Mouse (Mus musculus) stomach, embryonic 15.5 days (tissue): ENCODE data around the gene Grap2. TPM values are rescaled to one million over a fixed set of nuclear protein-coding genes. Genes with fewer than 3 reads are reported as not detected.

Experiments used
- ATAC-seq: fragments of 200-750 bp; cut with Nextera tagmentation; 2 replicates; pipeline ENCODE4 v1.8.0; 2017; ENCODE audit warnings: low read depth, moderate number of reproducible peaks, moderate TSS enrichment; ENCODE audit not compliant: insufficient read depth, low FRiP score
- H3K27ac ChIP-seq: fragments of 300-500 bp; sonication (generic); 2 replicates; pipeline ENCODE4 v1.5.1; 2015; ENCODE audit warnings: mild to moderate bottlenecking, inconsistent platforms
- H3K27me3 ChIP-seq: fragments of 300-500 bp; sonication (generic); replicated peaks from 2 replicates; pipeline ENCODE4 v1.6.1; 2015; ENCODE audit warnings: inconsistent platforms
- H3K36me3 ChIP-seq: fragments of 300-500 bp; sonication (generic); 2 replicates; pipeline ENCODE4 v1.6.1; 2015; ENCODE audit warnings: inconsistent platforms
- H3K4me1 ChIP-seq: fragments of 300-500 bp; sonication (generic); 2 replicates; pipeline ENCODE4 v1.6.1; 2015; ENCODE audit warnings: inconsistent platforms
- H3K4me2 ChIP-seq: fragments of 300-500 bp; sonication (generic); 2 replicates; pipeline ENCODE4 v1.6.1; 2015; ENCODE audit warnings: mild to moderate bottlenecking, inconsistent platforms
- H3K4me3 ChIP-seq: fragments of 300-500 bp; sonication (generic); replicated peaks from 2 replicates; pipeline ENCODE4 v1.5.1; 2015; ENCODE audit warnings: inconsistent platforms
- H3K9ac ChIP-seq: fragments of 300-500 bp; sonication (generic); 2 replicates; pipeline ENCODE4 v1.6.1; 2015; ENCODE audit warnings: inconsistent platforms
- H3K9me3 ChIP-seq: fragments of 300-500 bp; sonication (generic); 2 replicates; pipeline ENCODE4 v1.6.1; 2016; ENCODE audit warnings: inconsistent platforms
- WGBS: fragments of 180-500 bp; shearing (Covaris S2); methylation state at CpG from one replicate; pipeline ENCODE4 v1.1.7; 2015; 5-methylcytosine and 5-hydroxymethylcytosine counted together
- polyA plus RNA-seq: library from polyadenylated mRNA; unstranded; fragments of >200 nt; fragmentation: Nextera tagmentation; extraction: Ambion mirVana; gene quantifications from 2 replicates; pipeline ENCODE4 v1.2.1, GENCODE M21; 2015

Gene Grap2
- polyA plus RNA-seq, 1 experiment from 2014 or later, result 1.3 TPM

DNA sequence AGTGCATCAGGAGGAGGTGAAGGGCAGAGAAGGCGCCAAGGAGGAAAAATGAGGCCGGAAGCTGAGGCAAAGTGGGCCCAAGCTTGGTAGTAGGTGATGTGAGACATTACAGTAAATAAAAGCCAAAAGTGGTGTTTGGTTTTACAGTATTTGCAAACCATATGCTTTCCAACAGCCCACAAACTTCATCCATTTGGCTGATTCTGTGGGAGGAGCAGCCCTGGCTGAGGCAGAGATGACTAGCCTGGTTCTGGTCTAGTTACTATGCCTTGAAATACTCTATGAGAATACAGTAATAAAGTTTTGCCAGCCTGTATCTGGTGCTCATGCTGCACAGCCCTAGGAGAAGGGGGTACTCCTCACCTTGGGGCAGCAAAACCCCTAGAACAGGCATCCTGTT, 78.0 kb downstream of the Grap2 start:
- no peak for ATAC-seq
- H3K27ac ChIP-seq, result no peak overlapping the region
- no peak overlapping the region for H3K4me3 ChIP-seq
- 0 out of 2 replicates have a peak, but pooled peaks cover 5% of the 10 kb centered on the region for H3K4me1 ChIP-seq
- no peak overlapping the region for H3K9ac ChIP-seq
- 67% methylated on average over 2 of the region's 2 CpGs for WGBS
- H3K36me3 ChIP-seq, result no peaks in the 10 kb centered on the region
- no peaks in the 10 kb centered on the region for H3K9me3 ChIP-seq
- H3K27me3 ChIP-seq, result no peaks in the 10 kb centered on the region
- H3K4me2 ChIP-seq, result no peak overlapping the region

DNA sequence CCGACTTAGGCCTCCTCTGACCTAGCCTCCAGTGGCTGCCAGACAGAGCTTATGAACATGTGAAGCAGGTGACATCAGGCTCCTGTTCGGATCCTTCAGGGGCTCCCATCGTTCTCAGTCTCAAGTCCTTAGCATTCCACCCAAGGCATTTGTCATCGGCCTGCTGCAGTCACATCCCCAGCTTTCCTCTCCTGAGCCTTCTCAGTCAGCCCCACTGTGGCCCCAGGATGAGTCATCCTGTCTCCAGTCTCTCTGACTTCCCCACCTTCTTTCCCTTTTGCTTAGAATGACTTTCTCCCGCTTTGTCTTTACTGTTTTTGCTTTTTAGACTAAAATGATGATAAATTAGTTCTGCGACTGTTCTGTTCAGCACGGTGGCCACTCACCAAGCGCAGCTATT, 81.5 kb downstream of the Grap2 start:
- 63% methylated on average over 8 of the region's 8 CpGs for WGBS
- no peak for ATAC-seq

DNA sequence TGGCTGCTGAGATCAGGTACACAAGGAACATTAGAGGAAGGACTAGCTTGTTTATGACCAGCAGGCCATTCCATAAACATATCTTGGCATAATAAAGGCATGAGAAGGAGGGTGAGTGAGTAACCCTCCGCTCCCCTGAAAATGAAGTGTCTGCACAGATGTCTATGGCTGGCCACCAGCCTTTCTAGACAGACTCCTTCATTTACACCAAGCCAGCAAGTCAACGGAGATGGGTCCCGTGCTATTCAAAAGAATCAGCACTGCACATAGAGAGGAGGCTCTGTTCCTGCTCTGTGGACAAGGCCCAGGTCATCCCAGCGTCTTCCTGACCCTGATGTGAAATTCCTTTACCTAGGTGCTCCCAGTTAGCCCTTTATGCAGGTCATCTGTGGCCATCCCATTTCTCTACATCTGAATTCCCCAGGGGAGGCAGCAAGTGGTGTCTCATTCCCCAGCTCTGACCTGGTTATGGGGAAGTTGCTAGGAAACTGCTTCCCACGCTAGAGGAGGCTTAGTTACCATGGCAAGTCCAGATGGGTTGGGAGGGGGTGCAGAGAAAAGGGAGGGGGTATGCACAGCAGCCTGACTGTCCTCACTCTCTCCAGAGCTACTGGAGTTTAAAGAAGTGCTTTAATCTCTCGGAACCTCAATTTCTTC, 86.5 kb downstream of the Grap2 start:
- H3K27me3 ChIP-seq, result no peaks in the 10 kb centered on the region
- H3K36me3 ChIP-seq, result no peaks in the 10 kb centered on the region
- H3K9ac ChIP-seq, result no peak overlapping the region
- ATAC-seq, result no peak
- peaks cover 10% of the 10 kb centered on the region; the same call in 1 of the 2 replicates for H3K4me1 ChIP-seq
- 65% methylated on average over 6 of the region's 6 CpGs for WGBS
- H3K9me3 ChIP-seq, result no peaks in the 10 kb centered on the region
- no peak overlapping the region for H3K27ac ChIP-seq
- H3K4me2 ChIP-seq, result no peak overlapping the region
- H3K4me3 ChIP-seq, result no peak overlapping the region

More for the DNA sequence above, 81.5 kb downstream of the Grap2 start:
- Histone ChIP-seq H3K4me2 (no peak overlapping the region), H3K9ac (no peak overlapping the region), H3K4me3 (no peak overlapping the region), H3K27me3 (no peaks in the 10 kb centered on the region), H3K27ac (no peak overlapping the region), H3K9me3 (no peaks in the 10 kb centered on the region), H3K4me1 (peaks cover 3% of the 10 kb centered on the region; the same call in 1 of the 2 replicates), H3K36me3 (no peaks in the 10 kb centered on the region)

DNA sequence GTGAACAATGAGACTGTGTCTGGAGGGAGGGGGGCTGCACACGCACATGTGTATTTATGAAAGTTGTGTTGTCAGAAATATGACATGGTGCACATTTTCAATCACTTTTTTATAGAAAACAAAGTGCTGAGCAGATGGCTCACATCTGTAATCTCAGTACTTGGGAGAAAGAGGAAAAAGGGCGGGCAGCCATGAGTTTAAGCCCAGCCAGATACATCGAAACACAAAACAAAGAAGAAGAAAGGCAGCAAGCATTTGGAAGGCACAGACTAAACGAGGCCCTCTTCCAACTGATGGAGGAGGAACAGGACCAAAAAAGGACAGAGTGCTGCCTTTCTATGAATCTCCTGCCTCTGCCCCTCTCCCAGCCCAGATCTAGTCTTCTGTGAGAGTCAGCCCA, 88.6 kb downstream of the Grap2 start:
- no peaks in the 10 kb centered on the region for H3K9me3 ChIP-seq
- no peaks in the 10 kb centered on the region for H3K27me3 ChIP-seq
- no peak overlapping the region for H3K4me2 ChIP-seq
- 0 out of 2 replicates have a peak overlapping the region, but pooled peaks have one; percentile 19 for H3K27ac ChIP-seq
- H3K4me1 ChIP-seq, result peaks cover 10% of the 10 kb centered on the region; the same call in 1 of the 2 replicates
- no peaks in the 10 kb centered on the region for H3K36me3 ChIP-seq
- H3K4me3 ChIP-seq, result no peak overlapping the region
- H3K9ac ChIP-seq, result no peak overlapping the region
- WGBS, result 41% methylated on average over 4 of the region's 4 CpGs
- ATAC-seq, result no peak

DNA sequence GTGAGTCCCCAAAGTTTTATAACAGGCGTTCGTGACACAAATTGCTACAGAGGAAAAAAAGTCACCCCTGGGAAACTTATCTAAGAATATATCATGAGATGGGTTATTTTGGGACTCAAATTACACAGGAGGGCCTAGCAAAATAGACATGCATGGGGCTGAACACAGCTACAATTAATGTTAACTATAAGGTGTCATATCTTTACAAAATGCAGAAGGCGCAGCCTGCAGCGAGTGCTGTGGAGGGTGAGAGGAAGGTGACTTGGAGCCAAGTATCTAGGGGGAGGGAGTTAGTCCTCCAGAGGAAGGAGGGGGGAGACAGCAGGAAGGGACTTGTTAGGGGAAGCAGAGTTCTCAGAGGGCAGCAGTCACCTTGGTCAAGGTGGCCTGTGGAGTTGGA, 92.0 kb downstream of the Grap2 start:
- Histone ChIP-seq H3K4me1 (0 out of 2 replicates have a peak, but pooled peaks cover 4% of the 10 kb centered on the region), H3K27ac (no peak overlapping the region), H3K4me3 (no peak overlapping the region), H3K36me3 (no peaks in the 10 kb centered on the region), H3K9ac (no peak overlapping the region), H3K27me3 (no peaks in the 10 kb centered on the region), H3K4me2 (no peak overlapping the region), H3K9me3 (no peaks in the 10 kb centered on the region)
- WGBS, result 62% methylated on average over 4 of the region's 4 CpGs
- no peak for ATAC-seq

DNA sequence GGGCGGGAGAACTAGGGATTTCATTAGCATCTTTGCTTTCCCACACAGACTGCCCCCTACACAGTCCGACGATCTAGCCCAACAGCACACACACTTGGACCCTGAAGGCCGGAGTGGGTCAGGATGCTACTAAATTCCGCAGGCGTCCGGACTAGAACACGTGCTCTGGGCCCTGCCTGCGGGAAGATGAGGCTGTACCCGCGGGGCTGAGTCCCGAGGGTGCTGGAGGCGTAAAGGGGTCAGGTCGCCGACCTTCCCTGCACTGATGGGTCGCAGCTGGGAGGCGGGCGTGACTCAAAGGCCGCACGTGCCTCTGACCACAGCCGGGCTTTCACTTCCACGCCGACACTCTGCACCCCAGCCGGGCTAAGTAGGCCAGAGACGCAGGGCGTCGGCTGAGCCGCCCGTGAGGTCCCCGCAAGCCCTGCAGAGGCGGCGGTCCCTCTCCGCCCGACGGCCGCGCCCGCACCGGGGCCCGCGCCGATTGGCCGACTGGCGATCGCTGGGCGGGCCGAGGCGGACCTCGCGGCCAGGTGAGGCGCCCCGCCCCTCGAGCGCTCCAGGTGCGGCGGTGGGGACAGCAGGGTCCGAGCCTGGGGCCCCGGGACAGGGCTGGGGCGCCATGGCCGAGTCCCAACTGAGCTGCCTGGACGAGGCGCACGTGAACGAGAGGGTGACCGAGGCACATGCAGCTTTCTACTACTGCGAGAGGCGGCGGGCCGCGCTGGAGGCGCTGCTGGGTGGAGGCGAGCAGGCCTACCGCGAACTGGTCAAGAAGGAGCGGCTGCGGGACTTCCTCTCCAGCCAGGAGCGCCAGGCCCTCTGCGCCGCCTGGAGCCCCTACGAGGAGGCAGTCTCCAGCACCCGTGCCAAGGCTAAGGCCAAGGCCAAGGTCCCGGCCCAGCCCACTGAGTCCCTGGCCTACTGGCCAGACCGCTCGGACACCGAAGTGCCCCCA, 99.2 kb downstream of the Grap2 start, which contains the start of gene Fam83f:
Gene Fam83f (plus strand): TSS at position 553 of the 958 bp plus-strand sequence.
- peak within 1 kb of the TSS; percentile 42 for H3K4me3 ChIP-seq
- ATAC-seq, result peak; percentile 74
- H3K4me2 ChIP-seq, result peak within 1 kb of the TSS; percentile 81
- H3K4me1 ChIP-seq, result peaks cover 23% of the 10 kb centered on the region; the same call in 1 of the 2 replicates
- peak within 1 kb of the TSS; percentile 41; the same call in 1 of the 2 replicates for H3K9ac ChIP-seq
- no peaks in the 10 kb centered on the region for H3K36me3 ChIP-seq
- H3K9me3 ChIP-seq, result no peaks in the 10 kb centered on the region
- 0 out of 2 replicates have a peak, but pooled peaks cover 10% of the 10 kb centered on the region for H3K27me3 ChIP-seq
- H3K27ac ChIP-seq, result peak within 1 kb of the TSS; percentile 62
- WGBS, result 5% methylated on average over 83 of the region's 85 CpGs

DNA sequence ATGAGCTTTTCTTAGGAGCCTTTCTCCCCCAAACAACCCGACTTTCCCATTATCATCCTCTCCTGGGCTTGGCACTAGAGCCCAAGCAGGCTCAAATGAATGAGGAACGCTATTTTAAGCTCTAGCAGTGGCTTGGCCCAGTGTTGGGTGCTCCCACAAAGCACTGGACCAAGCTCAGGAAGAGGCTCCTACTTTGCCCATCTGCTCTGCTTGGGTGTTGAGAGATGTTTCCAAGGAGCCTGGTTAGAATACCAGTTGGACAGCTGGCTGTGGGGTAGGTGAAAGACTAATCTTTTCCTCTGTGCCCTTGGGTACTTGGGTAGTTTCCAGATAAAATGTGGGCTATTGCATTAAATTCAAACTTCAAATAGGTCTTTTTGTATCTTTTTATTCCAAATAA, 100.4 kb downstream of the Grap2 start:
- Histone ChIP-seq H3K9ac (no peak overlapping the region), H3K27ac (no peak overlapping the region; the same call in 1 of the 2 replicates), H3K9me3 (no peaks in the 10 kb centered on the region), H3K36me3 (no peaks in the 10 kb centered on the region), H3K27me3 (0 out of 2 replicates have a peak, but pooled peaks cover 10% of the 10 kb centered on the region), H3K4me1 (peaks cover 23% of the 10 kb centered on the region; the same call in 1 of the 2 replicates), H3K4me2 (peak overlapping the region; percentile 81), H3K4me3 (peak overlapping the region; percentile 42)
- ATAC-seq, result no peak
- WGBS, result 49% methylated on average over 2 of the region's 2 CpGs

DNA sequence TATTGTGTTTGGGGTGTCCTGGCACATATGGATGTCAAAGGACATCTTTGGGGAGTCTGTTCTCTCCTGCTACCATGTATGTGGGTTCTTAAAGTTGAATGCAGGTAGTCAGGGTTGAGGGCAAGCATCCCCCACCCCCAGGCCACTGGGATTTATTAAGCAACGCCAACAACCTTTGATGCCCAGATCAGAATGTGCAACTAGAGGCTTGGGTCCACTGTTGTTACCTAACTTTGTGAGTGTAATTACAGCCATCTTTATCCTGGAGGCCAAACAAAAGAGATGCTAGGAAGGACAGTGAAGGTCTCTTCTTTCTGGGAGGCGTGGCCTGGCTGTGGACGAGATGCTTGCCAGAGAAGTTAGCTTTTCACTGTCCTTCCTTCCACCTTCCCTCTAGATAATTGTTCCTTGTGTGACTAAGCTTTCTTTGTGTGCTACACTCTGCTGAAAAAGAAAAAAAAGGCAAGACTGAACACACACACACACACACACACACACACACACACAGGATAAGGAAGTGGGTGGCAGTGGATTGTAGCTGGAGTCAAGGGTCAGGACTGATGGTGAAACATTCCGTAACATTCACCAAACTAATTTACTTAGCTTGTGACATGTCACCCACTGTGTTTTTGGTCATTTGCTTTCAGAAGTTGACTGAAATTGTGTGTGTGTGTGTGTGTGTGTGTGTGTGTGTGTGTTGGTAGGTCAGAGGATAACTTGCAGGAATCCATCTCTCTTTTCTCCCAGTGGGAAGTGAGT, 101.1 kb downstream of the Grap2 start:
- no peaks in the 10 kb centered on the region for H3K9me3 ChIP-seq
- no peak overlapping the region for H3K9ac ChIP-seq
- peak overlapping the region; percentile 81 for H3K4me2 ChIP-seq
- ATAC-seq, result no peak
- H3K27me3 ChIP-seq, result 0 out of 2 replicates have a peak, but pooled peaks cover 10% of the 10 kb centered on the region
- H3K36me3 ChIP-seq, result no peaks in the 10 kb centered on the region
- H3K27ac ChIP-seq, result peak overlapping the region; percentile 27; the same call in 1 of the 2 replicates
- WGBS, result 57% methylated on average over 4 of the region's 4 CpGs
- H3K4me1 ChIP-seq, result peaks cover 23% of the 10 kb centered on the region; the same call in 1 of the 2 replicates
- peak overlapping the region; percentile 14; the same call in 1 of the 2 replicates for H3K4me3 ChIP-seq

DNA sequence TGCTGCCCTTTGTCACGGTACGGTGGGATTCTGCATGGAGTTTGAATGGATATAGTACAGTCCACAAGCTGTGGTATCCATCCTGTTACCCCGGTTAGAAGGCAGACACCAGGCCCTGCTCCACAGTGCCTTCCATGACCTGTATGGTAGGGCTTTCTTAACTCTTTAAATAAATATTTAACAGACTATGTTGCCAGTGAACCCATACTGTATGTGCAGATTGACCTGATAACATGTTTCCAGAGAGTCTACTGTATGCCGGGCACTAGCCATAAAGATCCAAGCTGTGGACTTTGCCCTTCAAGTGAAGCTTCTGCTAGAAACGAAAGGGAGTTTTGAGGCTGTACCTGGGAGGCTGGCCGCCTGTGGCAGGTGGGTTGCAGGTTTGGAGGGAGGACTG, 102.3 kb downstream of the Grap2 start:
- H3K27ac ChIP-seq, result peak overlapping the region; percentile 64; the same call in 1 of the 2 replicates
- 57% methylated on average over 6 of the region's 6 CpGs for WGBS
- peak overlapping the region; percentile 81 for H3K4me2 ChIP-seq
- peak; percentile 59; the same call in 1 of the 2 replicates for ATAC-seq
- H3K9ac ChIP-seq, result no peak overlapping the region
- no peaks in the 10 kb centered on the region for H3K9me3 ChIP-seq
- peaks cover 28% of the 10 kb centered on the region for H3K4me1 ChIP-seq
- H3K4me3 ChIP-seq, result no peak overlapping the region
- H3K36me3 ChIP-seq, result no peaks in the 10 kb centered on the region
- 0 out of 2 replicates have a peak, but pooled peaks cover 10% of the 10 kb centered on the region for H3K27me3 ChIP-seq

DNA sequence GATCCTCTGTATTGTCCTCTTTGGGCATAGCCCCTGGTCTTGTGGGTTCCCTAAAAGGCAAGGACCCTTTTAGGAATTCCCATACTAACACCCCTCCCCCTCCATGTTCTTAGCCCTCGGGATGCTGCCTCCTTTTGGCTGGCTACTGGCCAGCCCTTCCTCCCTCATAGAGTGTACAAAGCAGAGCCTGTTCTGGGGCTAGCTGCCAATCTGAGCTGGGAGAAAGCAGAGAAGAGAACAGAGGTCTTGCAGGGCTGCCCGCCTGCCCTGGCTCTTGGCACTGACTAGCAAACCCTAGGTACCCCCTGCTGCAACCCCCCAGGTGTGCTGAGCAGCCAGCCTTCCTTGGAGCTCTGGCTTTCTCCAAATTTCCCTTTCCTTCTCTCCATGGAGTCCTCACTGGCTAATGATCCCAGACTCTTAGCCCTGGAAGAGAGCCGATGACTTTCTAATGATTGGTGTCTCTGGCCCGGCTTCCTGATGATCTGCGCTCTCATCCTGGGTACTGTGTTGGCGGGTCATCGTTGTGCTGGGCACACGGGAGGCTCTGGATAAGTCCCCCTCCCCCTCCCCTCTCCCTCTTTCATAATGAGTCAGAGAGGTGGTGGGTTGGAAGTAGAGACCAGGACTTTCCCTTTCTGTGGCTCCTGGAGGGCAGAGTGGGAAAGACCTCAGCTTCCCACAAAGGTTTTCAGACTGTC, 107.3 kb downstream of the Grap2 start:
- Histone ChIP-seq H3K4me1 (peaks cover 52% of the 10 kb centered on the region), H3K36me3 (no peaks in the 10 kb centered on the region), H3K4me2 (no peak overlapping the region), H3K4me3 (no peak overlapping the region), H3K27ac (peak overlapping the region; percentile 42; the same call in 1 of the 2 replicates), H3K9ac (no peak overlapping the region), H3K9me3 (no peaks in the 10 kb centered on the region), H3K27me3 (no peaks in the 10 kb centered on the region)
- no peak for ATAC-seq
- WGBS, result 47% methylated on average over 8 of the region's 8 CpGs
